Mouse (Mus musculus) ES-E14 (cell line): ENCODE results near the gene Ocm. TPM values are rescaled to one million over a fixed set of nuclear protein-coding genes. Genes with fewer than 3 reads are reported as not detected.

Experiments
- DNase-seq: peaks from one replicate; pipeline ENCODE4 v3.0.0-alpha.2; 2013; ENCODE audit warnings: low read depth, low spot score
- H3K27ac ChIP-seq: 2 replicates; pipeline ENCODE4 v1.5.1; 2012; ENCODE audit warnings: low read depth, mild to moderate bottlenecking, low read length, moderate library complexity, mixed read lengths; ENCODE audit not compliant: poor library complexity, insufficient read depth, severe bottlenecking
- H3K36me3 ChIP-seq: 2 replicates; pipeline ENCODE4 v1.6.1; 2012; ENCODE audit warnings: mild to moderate bottlenecking, low read length, moderate library complexity, mixed read lengths; ENCODE audit not compliant: control insufficient read depth, poor library complexity, insufficient read depth, severe bottlenecking
- H3K4me1 ChIP-seq, 2 experiments: fragments of 150-350 bp in 1 of 2; sonication (generic) in 1 of 2; 2 replicates each; pipeline ENCODE4 v1.6.1; 2012; ENCODE audit warnings: low read length in 2 of 2, mild to moderate bottlenecking in 1 of 2, mixed read lengths in 1 of 2; ENCODE audit not compliant: control insufficient read depth in 2 of 2, insufficient read depth in 2 of 2, poor library complexity in 1 of 2
- H3K4me3 ChIP-seq, 2 experiments: fragments of 150-350 bp in 1 of 2; sonication (generic) in 1 of 2; 2 replicates each; pipeline ENCODE4 v1.5.1; 2012; ENCODE audit warnings: low read length in 2 of 2, low read depth in 1 of 2, mild to moderate bottlenecking in 1 of 2, mixed read lengths in 1 of 2; ENCODE audit not compliant: insufficient read depth in 1 of 2, poor library complexity in 1 of 2, severe bottlenecking in 1 of 2
- H3K9ac ChIP-seq: 2 replicates; pipeline ENCODE4 v1.6.1; 2012; ENCODE audit warnings: low read depth, mild to moderate bottlenecking, low read length, mixed read lengths; ENCODE audit not compliant: poor library complexity, insufficient read depth, severe bottlenecking
- H3K9me3 ChIP-seq: fragments of 150-350 bp; sonication (generic); 2 replicates; pipeline ENCODE4 v1.6.1; 2012; ENCODE audit warnings: low read depth, mild to moderate bottlenecking, low read length; ENCODE audit not compliant: control insufficient read depth, insufficient read depth
- CHD2 ChIP-seq: IDR thresholded peaks from 2 replicates; pipeline ENCODE4 v1.6.1; 2014; ENCODE audit warnings: mild to moderate bottlenecking, low read depth, low read length, inconsistent platforms
- HCFC1 ChIP-seq: IDR thresholded peaks from 2 replicates; pipeline ENCODE4 v1.6.1; 2012; ENCODE audit warnings: low read length, inconsistent platforms, borderline replicate concordance; ENCODE audit not compliant: insufficient read depth
- MAFK ChIP-seq: IDR thresholded peaks from 2 replicates; pipeline ENCODE4 v1.6.1; 2014; ENCODE audit warnings: mild to moderate bottlenecking, low read depth, low read length, inconsistent platforms; ENCODE audit not compliant: insufficient read depth
- ZC3H11A ChIP-seq: IDR thresholded peaks from 2 replicates; pipeline ENCODE4 v1.6.1; 2012; ENCODE audit warnings: low read depth, mild to moderate bottlenecking, inconsistent platforms, low read length, borderline replicate concordance
- ZNF384 ChIP-seq: IDR thresholded peaks from 2 replicates; pipeline ENCODE4 v1.6.1; 2012; ENCODE audit warnings: low read depth, low read length, inconsistent platforms
- in situ Hi-C, 2 experiments: fragments of 600-800 bp; cut with MboI; formaldehyde crosslinking; loops; one replicate each; pipeline ENCODE4 v1.15.1; 2025; ENCODE audit warnings: low sequenced_read_pairs in 2 of 2, inconsistent platforms in 1 of 2; ENCODE audit not compliant: unreplicated experiment in 2 of 2
- total RNA-seq: library from RNA; depleted of rRNA; stranded (reverse); fragments of 300-350 nt; gene quantifications from 2 replicates; pipeline ENCODE4 v1.2.3, GENCODE M21; 2012

The Ocm gene
- total RNA-seq, 1 experiment = not detected

- Histone ChIP-seq H3K9me3 (no peaks in the 10 kb centered on the region), H3K9ac (no peak overlapping the region), H3K4me1 (peaks cover 0 to 3% of the 10 kb centered on the region in 2 experiments; a peak in 2 of 4 replicates), H3K4me3 (no peak overlapping the region), H3K27ac (no peak overlapping the region), H3K36me3 (no peaks in the 10 kb centered on the region)
- in situ Hi-C loops = no loop called here
- no peak for TF ChIP-seq HCFC1
- TF ChIP-seq MAFK = no peak
- no peak for TF ChIP-seq CHD2
- no peak for TF ChIP-seq ZC3H11A
- TF ChIP-seq ZNF384 = no peak
- no peak for DNase-seq
Observed at GRCm38 (mm10) chr5:144064093-144064492, 37.6 kb upstream of the Ocm start.

- Histone ChIP-seq H3K36me3 (no peaks in the 10 kb centered on the region), H3K4me3 (no peak overlapping the region), H3K27ac (no peak overlapping the region), H3K9me3 (no peaks in the 10 kb centered on the region), H3K4me1 (no peaks in the 10 kb centered on the region), H3K9ac (no peak overlapping the region)
- in situ Hi-C loops = no loop called here
- no peak for DNase-seq
- TF ChIP-seq CHD2 (no peak), HCFC1 (no peak), MAFK (no peak), ZNF384 (no peak), ZC3H11A (no peak)
Observed at GRCm38 (mm10) chr5:144054340-144054739, 27.9 kb upstream of the Ocm start.

- Histone ChIP-seq H3K36me3 (no peaks in the 10 kb centered on the region), H3K9ac (no peak overlapping the region), H3K9me3 (no peaks in the 10 kb centered on the region), H3K4me1 (no peaks in the 10 kb centered on the region), H3K4me3 (no peak overlapping the region), H3K27ac (no peak overlapping the region)
- in situ Hi-C loops = no loop called here
- TF ChIP-seq ZC3H11A = no peak
- no peak for TF ChIP-seq MAFK
- TF ChIP-seq CHD2 = no peak
- TF ChIP-seq ZNF384 = no peak
- TF ChIP-seq HCFC1 = no peak
- DNase-seq = no peak
Observed at GRCm38 (mm10) chr5:144053450-144053849, 27.0 kb upstream of the Ocm start.

- Histone ChIP-seq H3K9me3 (no peaks in the 10 kb centered on the region), H3K36me3 (no peaks in the 10 kb centered on the region), H3K4me1 (peaks cover 0 to 2% of the 10 kb centered on the region in 2 experiments; a peak in 1 of 4 replicates), H3K4me3 (no peak overlapping the region), H3K27ac (no peak overlapping the region), H3K9ac (no peak overlapping the region)
- in situ Hi-C loops = no loop called here
- TF ChIP-seq CHD2 (no peak), ZNF384 (no peak), HCFC1 (no peak), MAFK (no peak), ZC3H11A (no peak)
- peak; percentile 25 for DNase-seq
Observed at GRCm38 (mm10) chr5:144051268-144051667, 24.8 kb upstream of the Ocm start.

GRCm38 (mm10) chr5:144049881-144050280, 23.4 kb upstream of the Ocm start:
- H3K4me1 ChIP-seq = peaks cover 0 to 2% of the 10 kb centered on the region in 2 experiments; a peak in 1 of 4 replicates
- H3K9ac ChIP-seq = no peak overlapping the region
- H3K36me3 ChIP-seq = no peaks in the 10 kb centered on the region
- H3K9me3 ChIP-seq = no peaks in the 10 kb centered on the region
- in situ Hi-C loops = loop anchor here in 1 of 2 experiments (10.0 kb wide), 1 partner anchor 105 kb away; no protein-coding TSS in a partner anchor
- TF ChIP-seq HCFC1 (no peak), CHD2 (no peak), ZC3H11A (no peak), ZNF384 (no peak), MAFK (no peak)
- DNase-seq = no peak
- H3K27ac ChIP-seq = no peak overlapping the region
- no peak overlapping the region for H3K4me3 ChIP-seq
